Mouse (Mus musculus): ENCODE results near the gene Ephb2.
A peak's percentile ranks its signal among the peaks of the same experiment; 100 is the strongest.

The Ephb2 gene

DNA sequence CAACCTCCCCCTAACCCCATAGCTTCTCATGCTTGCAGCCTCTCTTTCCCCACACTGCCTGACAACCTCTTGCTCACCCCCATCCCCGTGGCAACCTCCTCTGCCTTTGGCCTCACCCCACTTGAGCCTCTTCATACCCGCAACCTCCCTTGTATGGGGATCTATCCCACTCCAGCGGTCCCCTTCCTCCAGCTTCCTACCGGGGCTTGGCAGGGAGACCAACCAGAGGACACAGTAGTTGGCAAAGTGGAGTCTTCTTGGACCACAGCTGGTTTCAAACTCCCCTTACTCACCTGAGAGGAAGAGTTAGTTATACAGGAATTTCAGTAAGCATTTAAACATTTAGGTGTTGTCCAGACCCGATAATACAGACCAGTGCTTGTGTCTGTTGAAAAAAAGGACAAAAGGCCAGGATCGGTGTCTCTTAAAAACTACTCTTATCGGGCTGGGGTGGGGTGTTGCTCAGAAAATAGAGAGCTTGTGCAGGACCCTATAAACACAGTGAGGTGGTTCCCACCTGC, 197.5 kb downstream of the Ephb2 start:
- DNase-seq: no peak

DNA sequence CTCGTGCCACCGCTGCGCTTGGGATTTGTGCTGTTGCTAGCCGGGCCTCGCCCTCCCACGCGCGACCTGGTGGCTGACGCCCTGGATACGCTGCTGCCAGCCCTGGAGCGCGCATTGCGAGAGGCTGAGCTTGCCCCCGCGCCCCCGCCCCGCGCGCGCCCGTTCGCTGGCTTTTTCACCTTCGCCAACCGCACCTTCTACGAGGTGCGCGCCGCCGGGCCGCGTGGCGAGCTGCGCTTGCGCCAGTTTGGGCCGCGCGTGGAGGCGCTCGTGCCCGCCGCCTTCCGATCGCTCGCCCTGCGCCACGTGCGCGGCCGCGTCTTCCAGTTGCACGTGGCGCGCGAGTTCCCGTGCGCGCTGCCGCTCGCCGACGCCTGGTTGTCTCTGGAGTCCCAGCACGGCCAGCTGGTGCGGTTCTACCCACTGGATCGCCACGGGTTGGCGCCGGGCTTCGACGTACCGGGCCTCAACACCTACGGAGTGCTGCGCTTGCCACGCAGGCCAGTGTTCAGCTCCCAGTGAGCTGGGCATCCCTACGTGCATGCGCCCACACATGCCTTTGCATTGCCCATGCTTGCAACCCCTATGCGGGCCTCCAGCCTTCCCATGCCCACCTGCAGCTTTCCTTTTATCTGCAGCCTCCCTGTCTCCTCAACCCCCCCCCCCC, 198.1 kb downstream of the Ephb2 start:
- peak in 1 of 2 experiments; percentile 48 for DNase-seq

DNA sequence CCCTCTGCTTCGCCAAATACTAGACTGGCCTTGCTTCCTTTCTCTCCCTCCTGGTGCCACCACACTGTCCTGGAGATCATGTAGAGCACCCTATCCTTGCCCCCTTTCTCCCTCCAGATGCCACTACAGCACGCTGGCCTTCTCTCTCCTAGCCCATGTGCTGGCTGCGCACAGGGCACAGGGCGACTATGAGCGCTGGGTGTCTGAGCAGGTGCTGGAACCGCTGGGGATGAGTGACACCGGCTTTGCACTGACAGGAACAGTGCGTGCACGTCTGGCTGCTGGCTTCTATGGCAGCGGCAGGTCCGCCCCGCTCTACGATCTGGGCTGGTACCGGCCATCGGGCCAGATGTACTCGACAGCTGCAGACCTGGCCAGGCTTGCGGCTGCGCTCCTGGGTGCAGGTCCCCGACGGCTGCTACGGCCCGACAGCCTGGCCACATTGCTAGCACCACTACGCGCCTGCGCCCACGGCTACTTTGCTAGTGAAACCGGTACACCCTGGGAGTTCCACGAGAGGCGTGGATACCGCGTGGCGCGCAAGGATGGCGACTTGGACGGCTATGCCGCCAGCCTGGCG, 198.7 kb downstream of the Ephb2 start:
- no peak for DNase-seq

DNA sequence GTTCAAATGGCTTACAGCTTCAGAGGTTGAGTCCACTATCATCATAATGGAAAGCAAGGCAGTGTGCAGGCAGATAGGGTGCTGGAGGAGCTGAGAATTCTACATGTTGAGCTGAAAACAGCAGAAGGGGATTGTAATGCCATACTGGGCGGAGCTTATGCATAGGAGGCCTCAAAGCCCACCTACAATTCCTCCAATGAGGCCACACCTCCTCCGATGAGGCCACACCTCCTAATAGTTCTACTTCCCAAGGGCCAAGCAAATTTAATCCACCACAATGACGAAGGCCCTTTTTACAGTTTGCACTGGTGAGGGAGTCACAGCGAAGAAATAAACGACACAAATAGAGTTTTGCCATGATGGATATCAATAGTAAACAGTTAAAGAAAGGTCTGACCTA, 199.3 kb downstream of the Ephb2 start:
- no peak for DNase-seq

DNA sequence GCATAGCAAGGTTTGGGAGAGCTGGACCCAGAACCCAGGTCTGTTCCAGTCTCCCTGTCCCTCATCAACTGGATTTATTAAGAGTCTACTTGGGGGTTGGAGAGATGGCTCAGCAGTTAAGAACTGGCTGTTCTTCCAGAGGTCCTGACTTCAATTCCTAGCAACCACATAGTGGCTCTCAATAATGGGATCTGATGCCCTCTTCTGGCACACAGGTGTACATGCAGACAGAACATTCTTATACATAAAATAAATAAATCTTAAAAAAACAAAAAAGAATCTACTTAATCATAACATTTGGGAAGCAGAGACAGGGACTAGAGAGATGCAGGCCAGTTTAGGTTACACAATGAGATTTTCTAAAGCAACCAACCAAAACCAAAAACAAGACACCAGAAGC, 199.8 kb downstream of the Ephb2 start:
- DNase-seq: no peak

DNA sequence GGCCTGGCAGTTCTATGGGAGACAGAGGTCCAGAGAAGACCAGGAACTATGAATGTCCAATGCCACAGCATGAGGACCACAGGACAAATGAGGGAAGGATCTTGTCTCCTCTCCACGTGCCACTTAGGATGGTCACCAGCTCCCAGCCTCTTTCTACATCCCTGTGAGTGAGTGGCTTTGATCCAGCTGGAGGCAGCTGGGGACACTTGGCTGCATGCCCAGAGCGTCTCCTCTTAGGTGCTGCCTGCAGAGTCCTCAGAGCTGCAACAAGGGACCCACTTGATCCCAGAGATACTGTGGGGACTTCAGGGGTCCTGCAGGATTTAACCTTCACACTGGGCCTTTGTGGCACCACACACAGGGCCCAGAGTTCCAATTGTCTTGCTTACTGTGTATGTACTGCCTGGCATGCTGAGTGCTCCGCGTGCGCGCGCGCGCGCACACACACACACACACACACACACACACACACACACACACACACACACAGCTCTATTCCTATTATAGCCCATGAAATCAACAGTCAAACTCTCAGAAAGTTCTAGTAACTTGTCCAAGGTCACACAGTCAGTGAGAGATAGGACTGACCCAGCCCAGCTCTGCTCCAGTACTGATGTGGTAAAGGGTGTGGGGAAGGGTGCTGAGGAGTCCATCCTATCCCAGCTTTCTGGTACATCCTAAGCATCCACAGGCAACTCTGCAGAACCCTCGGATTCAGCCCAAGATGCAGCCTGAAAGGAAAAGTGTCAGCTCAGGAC, 204.4 kb downstream of the Ephb2 start:
- DNase-seq: no peak

DNA sequence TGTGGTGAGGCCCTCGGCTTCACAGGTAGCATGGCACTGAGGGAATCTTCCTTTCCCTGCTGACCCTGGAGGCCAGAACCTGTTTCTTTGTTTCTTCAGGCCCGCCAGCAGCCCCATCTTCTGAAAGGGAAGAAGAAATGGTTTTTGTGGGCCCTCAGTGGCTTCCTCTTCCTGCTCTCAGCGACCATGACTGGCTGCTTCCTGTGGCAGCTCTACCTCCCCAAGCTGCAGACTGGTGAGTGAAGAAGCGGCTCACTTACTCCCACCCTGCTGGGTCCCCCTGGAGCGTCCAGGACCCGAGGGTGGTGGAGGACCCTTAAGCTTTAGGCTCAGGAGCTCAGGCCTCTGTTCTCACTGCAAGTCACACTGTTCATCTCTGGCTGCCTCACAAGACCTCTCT, 209.2 kb downstream of the Ephb2 start:
- DNase-seq: no peak

DNA sequence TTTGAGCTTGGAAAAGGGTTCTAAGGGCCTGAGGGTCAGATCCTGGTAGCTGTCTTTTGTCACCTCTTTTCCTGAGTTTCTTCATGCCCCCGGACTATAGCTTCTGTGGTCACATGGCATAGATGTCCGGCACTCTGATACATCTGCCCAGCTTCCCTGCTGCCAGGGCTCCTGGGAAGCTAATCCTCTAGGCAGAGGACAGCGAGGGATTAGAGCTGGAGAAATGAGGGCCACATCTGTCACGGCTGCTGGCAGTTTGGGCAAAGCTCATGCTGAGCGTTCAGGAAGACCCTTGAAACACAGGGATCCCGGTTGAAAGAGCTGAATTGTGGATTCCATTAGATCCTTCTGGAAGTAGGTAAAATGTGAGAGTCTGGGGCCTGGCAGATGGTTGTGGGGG, 213.4 kb downstream of the Ephb2 start, which contains the start of gene Lactbl1:
Lactbl1 (plus strand) TSS at position 234 of the 400 bp plus-strand sequence.
- no peak for DNase-seq

DNA sequence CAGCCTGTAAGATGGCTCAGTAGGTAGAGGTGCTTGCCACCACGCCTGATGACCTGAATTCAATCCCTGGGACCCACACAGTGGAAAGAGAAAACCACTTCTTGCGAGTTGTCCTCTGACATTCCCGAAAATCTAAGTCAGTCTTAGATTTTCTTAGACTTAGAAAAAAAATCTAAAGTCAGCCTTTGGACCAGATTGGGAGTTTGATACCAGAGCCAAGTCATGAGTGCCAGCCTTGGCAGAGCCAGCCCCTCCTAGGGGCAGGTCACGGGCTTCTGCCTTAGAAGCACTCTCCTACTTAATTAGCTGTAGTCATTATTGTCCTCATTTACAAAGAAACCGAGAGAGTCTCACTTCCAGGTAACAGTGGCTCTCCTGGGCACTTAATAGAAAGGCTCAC, 213.8 kb downstream of the Ephb2 start:
- no peak for DNase-seq

DNA sequence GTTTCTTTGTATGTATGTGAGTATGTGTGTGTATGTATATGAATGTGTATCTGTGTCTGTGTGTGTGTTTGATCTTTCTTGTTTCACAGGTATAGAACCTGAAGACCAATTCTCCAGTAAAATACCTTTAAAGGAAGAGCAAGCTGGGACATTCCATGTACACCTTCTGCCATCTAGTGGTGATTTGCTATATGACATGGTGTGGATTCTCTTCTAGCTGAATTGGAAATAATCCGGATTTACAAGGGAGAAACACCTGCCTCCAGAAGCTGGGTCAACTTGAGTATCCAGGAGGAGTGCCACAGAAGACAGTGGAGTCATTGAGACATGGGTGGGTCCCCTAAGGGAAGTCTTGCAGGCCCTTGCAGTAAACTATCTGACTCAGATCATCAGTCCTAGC, 214.5 kb downstream of the Ephb2 start:
- peak; percentile 54 to 71 for DNase-seq

DNA sequence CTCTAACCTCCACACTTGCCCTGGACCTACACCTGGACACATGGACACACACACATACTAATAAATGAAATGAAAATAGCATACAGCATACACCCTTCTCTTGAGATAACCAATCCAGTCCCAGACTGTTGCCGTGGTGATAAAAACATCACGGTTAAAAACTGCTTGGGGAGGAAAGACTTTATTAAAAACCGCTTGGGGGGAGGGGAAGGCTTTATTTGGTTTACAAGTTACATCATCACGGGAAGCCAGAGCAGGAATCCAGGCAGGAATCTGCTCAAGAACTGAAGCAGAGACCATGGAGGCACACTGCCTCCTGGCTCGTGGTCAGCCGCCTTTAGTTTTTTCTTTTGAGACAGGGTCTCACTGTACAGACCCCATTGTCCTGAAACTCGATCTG, 222.1 kb downstream of the Ephb2 start:
- no peak for DNase-seq

DNA sequence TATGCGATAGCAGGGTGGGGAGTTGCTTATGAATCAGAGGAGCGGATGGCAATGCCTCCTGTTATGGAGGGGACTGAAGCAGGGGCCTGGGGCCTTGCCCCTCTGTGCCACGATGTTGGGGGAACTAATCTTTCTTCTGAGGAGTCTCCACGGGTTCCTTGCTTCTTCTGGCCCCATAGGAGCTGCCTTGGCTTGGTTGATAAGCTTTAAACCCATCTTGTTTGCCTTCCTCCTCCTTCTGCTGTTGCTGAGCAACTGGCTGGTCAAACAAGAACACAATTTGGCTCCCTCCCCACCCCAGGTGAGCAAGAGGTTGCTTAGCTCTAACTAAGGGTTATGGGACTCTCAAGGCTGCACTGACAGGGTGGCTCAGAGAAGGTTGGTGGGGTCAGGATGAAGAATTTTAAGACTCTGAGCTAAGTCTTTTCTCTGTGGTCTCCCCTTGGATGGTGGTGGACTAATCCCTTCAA, 225.4 kb downstream of the Ephb2 start, which contains the start of gene Tex46:
Tex46 (plus strand) TSS at position 51 of the 470 bp plus-strand sequence.
- DNase-seq: no peak

DNA sequence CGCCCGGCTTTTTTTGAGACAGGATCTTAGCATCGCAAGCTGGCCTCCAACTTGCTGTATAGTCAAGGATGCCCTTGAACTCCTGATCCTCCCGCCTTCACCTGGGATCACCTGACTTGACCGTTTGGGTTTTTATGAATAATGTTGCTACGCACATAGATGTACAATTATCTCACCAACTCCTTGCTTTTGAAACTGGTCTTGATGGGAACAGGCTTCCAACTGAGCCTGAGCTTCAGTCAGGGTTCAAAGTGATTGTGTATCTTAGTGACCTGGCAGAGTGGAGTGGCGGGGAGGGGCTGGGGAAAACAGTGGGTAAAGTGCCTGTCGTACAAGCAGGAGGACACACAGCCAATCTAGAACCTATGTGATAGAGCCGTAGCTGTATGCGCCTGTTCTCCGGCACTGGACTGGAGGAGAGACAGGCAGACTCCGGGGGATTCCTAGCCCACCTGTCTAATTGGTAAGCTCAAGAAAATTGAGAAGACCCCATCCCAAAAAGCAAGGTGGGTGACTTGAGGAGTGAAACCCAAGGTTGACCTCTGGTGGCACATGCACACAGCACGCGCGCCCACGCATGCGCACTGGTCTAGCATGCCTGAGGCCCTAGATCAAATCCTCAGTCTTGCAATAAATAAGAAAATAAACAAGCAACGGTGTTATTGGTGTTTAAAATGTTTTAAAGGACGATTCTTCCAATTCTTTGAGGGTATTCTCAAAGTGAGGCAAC, 229.9 kb downstream of the Ephb2 start:
- no peak for DNase-seq

DNA sequence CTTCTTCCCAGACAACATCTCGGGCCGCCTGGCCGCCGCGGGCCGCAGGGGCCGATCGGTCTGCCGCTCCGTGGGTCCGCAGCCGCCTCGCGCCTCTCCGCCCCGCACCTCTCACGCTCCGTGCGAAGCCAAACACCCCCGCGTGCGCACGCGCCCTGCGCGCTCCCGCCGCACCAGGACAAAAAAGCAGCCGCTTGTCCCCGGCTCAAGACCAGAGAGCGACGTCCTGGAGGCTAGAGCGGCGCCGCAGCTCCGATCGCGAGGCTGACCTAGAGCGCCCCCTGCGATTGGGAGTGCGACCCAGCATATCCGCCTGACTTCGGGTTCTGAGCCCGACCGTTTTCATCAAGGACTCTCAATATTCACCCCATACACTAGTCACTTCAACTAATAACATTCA, 233.2 kb downstream of the Ephb2 start, which contains the start of gene Kdm1a:
Kdm1a (minus strand) TSS at position 156 of the 400 bp plus-strand sequence.
- DNase-seq: peak; percentile 94 to 98

DNA sequence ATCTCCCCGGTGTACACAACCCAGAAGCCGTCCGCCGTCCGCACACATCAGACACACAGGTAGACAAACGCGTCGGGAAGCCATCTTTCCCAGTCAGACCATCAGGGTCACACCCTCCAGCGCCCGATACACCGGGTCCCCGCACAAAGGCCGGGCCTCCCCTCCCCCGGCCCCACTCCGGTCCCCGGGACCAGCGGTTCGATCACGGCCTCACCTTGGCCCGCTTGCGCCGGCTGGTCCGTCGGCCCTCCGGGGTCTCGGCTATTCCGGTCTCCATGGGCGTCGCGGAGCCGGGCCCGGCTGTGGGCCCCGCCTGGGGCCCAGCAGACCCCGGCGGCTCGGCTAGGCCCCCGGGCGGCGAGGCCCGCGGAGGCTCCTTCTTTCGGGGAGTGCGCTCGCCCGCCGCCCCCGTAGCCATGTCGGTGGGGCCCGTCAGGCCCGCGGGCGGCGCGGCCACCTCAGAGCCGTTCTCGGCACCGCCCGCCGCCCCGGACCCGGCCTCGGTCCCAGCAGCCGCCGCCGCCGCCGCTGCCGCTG, 233.7 kb downstream of the Ephb2 start:
- DNase-seq: peak in 1 of 2 experiments; percentile 29

DNA sequence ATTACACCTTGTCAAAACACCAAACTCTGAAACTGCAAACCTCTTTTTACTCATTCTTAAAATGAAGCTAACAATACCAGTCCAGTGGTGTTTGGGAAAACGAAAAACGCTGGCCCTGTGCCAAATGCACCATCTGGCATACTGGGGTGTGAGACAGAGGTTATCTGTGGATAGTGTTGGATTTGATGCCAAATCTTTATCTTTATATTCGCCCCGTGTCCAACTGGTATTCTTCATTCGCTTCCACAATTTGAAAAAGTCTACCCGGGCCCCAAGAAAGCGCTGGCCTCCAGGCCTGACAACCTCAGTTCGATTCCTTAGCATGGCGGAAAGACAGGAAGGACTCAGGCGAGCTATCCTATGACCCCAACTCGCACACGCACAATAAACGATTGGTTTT, 234.3 kb downstream of the Ephb2 start:
- peak; percentile 63 to 68 for DNase-seq

DNA sequence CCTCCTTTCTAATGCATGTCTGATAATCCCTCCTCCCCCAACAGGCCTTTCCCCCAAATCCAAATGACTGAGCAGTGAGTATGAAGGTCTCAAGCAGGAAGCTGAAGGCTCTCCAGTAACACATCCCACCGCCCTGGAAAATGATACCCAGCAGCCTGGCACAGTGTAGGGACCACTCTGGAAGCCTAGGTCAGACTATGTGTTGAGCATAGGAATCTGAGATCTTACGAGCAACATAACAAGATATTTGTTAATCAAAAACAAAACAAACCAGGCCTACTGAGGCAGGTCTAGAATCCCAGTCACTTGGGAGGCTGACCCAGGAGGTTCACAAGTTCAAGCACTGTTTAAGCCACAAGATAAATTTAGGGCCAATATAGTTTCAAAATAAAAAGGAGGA, 235.3 kb downstream of the Ephb2 start:
- no peak for DNase-seq

DNA sequence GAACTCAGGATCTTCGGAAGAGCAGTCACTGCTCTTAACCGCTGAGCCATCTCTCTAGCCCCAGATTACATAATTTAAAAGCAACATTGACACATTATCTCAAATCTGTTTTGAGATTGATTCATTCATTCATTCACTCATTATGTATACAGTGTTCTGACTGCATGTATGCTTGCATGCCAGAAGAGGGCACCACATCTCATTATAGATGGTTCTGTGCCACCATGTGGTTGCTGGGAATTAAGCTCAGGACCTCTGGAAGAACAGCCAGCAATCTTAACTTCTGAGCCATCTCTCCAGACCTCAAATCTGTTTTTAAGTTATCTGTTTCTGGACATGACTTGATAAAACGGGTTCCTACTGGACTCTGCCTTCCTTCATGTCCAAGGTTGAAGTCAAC, 235.9 kb downstream of the Ephb2 start:
- no peak for DNase-seq

DNA sequence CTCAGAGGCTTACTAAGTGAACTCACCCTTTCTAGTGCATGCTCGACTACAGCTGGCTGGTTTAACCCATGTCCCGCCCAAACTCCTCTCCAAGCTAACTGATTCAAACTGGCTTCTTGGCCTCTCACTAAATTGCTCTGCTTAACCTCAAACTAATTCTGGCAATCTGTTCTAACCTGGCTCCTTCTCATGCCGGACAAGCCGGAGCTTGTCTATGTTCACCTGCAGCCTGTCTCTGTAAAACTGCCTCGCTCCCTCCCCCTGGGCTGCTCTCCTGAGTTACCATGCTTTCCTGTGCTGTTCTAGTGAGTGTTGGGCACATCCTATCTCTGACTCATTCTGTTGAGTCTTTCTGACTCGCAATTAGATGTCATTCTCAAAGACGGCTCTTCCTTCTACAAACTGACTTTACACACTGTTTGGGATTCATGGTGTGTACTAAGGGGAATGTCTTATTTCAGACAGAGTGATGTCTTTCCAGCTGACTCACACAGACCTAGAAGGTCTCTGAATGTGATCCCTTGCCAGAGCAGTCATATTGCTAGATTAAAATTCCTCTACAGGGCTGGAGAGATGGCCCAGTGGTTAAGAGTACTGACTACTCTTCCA, 237.4 kb downstream of the Ephb2 start:
- no peak for DNase-seq
